Mouse (Mus musculus): ENCODE measurements around the gene Coa7. TPM values are rescaled to one million over a fixed set of nuclear protein-coding genes. Genes with fewer than 3 reads are reported as not detected.

Gene Coa7
- polyA plus RNA-seq, 1 experiment = 10.0 TPM

- H3K4me1 ChIP-seq (replicated peaks; ENCODE audit: control insufficient read depth, insufficient read depth, low read length) = no peaks in the 10 kb centered on the region
- DNase-seq = no peak
- H3K4me3 ChIP-seq (ENCODE audit: control insufficient read depth, insufficient read depth, low read length) = no peak overlapping the region
- 6% methylated on average over 18 of the region's 18 CpGs for WGBS
- H3K27ac ChIP-seq (ENCODE audit: control insufficient read depth, insufficient read depth, low read length) = no peak overlapping the region
- peaks cover 3% of the 10 kb centered on the region; the same call in 1 of the 2 replicates for H3K27me3 ChIP-seq (ENCODE audit: control insufficient read depth, insufficient read depth, low read length)
- TF ChIP-seq POLR2A (IDR thresholded peaks at IDR 0.05; ENCODE audit: control insufficient read depth, extremely low read depth, insufficient read depth, low read length, poor library complexity) (no peak), CTCF (IDR thresholded peaks at IDR 0.05; ENCODE audit: borderline replicate concordance, control insufficient read depth, extremely low read depth, insufficient read depth, low read length, poor library complexity) (no peak)
- H3K36me3 ChIP-seq (ENCODE audit: control insufficient read depth, insufficient read depth, low read length) = no peaks in the 10 kb centered on the region
These were observed 59.8 kb downstream of the Coa7 start for GRCm38 (mm10) chr4:108387681-108388253.

DNA sequence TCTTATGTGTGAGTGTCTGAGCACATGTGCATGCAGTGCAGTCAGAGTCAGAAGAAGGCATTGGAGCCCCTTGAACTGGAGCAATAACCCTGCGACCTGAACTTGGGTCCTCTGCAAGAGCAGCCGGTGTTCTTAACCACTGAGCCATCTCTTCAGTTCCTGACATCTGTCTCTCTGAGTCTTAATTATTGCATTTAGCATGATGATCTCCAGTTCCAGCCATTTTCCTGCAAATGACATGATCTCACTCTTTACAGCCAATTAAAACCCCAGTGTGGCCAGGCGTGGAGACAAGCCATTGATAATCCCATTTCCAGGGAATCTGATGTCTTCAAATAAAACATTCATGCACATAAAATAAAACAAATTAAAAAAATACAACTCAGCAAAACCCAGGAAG, 60.8 kb downstream of the Coa7 start:
- no peak for TF ChIP-seq POLR2A (IDR thresholded peaks at IDR 0.05; ENCODE audit: control insufficient read depth, extremely low read depth, insufficient read depth, low read length, poor library complexity)
- TF ChIP-seq CTCF (IDR thresholded peaks at IDR 0.05; ENCODE audit: borderline replicate concordance, control insufficient read depth, extremely low read depth, insufficient read depth, low read length, poor library complexity) = no peak
- Histone ChIP-seq H3K36me3 (ENCODE audit: control insufficient read depth, insufficient read depth, low read length) (no peaks in the 10 kb centered on the region), H3K4me1 (replicated peaks; ENCODE audit: control insufficient read depth, insufficient read depth, low read length) (no peaks in the 10 kb centered on the region), H3K27ac (ENCODE audit: control insufficient read depth, insufficient read depth, low read length) (no peak overlapping the region), H3K27me3 (ENCODE audit: control insufficient read depth, insufficient read depth, low read length) (peaks cover 3% of the 10 kb centered on the region; the same call in 1 of the 2 replicates), H3K4me3 (ENCODE audit: control insufficient read depth, insufficient read depth, low read length) (no peak overlapping the region)
- DNase-seq = no peak
- 94% methylated on average over 3 of the region's 3 CpGs for WGBS

GRCm38 (mm10) chr4:108391124-108391523, 63.2 kb downstream of the Coa7 start:
- DNase-seq = no peak
- TF ChIP-seq CTCF (IDR thresholded peaks at IDR 0.05; ENCODE audit: borderline replicate concordance, control insufficient read depth, extremely low read depth, insufficient read depth, low read length, poor library complexity) (no peak), POLR2A (IDR thresholded peaks at IDR 0.05; ENCODE audit: control insufficient read depth, extremely low read depth, insufficient read depth, low read length, poor library complexity) (no peak)
- Histone ChIP-seq H3K27me3 (ENCODE audit: control insufficient read depth, insufficient read depth, low read length) (peaks cover 3% of the 10 kb centered on the region; the same call in 1 of the 2 replicates), H3K27ac (ENCODE audit: control insufficient read depth, insufficient read depth, low read length) (no peak overlapping the region), H3K4me3 (ENCODE audit: control insufficient read depth, insufficient read depth, low read length) (no peak overlapping the region), H3K36me3 (ENCODE audit: control insufficient read depth, insufficient read depth, low read length) (no peaks in the 10 kb centered on the region), H3K4me1 (replicated peaks; ENCODE audit: control insufficient read depth, insufficient read depth, low read length) (no peaks in the 10 kb centered on the region)
- WGBS = 89% methylated on average over 5 of the region's 5 CpGs

Other genes with a start within 250 kb of the Coa7 start
- 5.7 and 12.0 TPM in 2 replicates for gene Podn, start 231.7 kb upstream of the Coa7 start, polyA plus RNA-seq (2012; rRNA removed)
- 92.7 and 103 TPM in 2 replicates for gene Scp2, start 183.1 kb upstream of the Coa7 start, polyA plus RNA-seq (2012; rRNA removed)
- gene Echdc2, start 162.7 kb upstream of the Coa7 start, polyA plus RNA-seq (2012; rRNA removed) = 9.4 and 14.7 TPM in 2 replicates
- gene Zyg11a, start 110.1 kb upstream of the Coa7 start, polyA plus RNA-seq (2012; rRNA removed) = 0.22 and 0.24 TPM in 2 replicates
- 18.0 and 18.7 TPM in 2 replicates for gene Zyg11b, start 27.0 kb upstream of the Coa7 start, polyA plus RNA-seq (2012; rRNA removed)
- not detected in 2 replicates for gene Shisal2a, start 55.2 kb downstream of the Coa7 start, polyA plus RNA-seq (2012; rRNA removed)
- gene Gpx7, start 78.8 kb downstream of the Coa7 start, polyA plus RNA-seq (2012; rRNA removed) = 3.7 and 4.7 TPM in 2 replicates
- 93.5 and 105 TPM in 2 replicates for gene Tut4, start 131.3 kb downstream of the Coa7 start, polyA plus RNA-seq (2012; rRNA removed)

Data from thymus, adult 2 months (tissue).